Mouse (Mus musculus): ENCODE measurements at regions not wholly inside any gene's neighbourhood (a gene's known extent, or its start where the extent isn't known, plus 50 kb on each side); places are given as distances from the start of the nearest gene placed in this dataset.

DNA sequence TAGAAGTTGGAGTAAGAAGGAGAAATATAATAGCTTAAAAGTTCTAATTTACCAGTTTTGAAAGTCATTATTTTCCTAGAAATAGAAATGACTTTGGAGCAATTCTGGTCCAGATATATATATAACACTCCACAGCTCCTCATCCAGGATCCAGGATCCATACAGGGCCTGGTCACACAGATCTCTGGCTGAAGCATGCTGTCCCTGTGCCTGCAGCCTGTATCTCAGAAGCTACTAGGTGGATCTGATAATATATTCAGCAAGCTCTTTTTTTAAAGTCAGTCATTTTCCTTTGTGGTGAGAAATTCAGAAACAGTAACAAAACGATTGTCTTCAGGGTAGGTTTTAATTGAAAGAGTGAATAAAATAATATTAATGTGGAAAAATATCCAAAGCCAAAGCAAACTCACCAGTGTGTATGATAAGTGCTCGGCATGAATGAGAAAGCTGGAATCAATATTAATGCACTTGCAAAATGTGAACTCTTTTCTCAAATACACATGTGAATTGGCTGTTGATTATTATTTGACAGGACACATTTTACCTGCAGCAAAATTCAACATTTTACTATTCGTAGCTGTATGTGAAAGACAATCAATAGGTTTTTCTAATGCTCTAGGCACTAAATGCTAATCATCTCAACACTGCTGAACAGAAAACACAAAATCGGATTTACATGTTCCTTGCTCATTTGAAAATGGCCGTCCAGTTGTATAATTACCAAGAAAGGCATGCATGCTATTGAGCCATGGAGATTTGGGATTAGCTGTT, 288.1 kb upstream of the Cxadr start:
- Histone ChIP-seq H3K9me3 (no peaks in the 10 kb centered on the region), H3K27me3 (no peaks in the 10 kb centered on the region), H3K4me1 (replicated peaks) (no peaks in the 10 kb centered on the region), H3K36me3 (no peaks in the 10 kb centered on the region), H3K9ac (replicated peaks) (no peak overlapping the region), H3K4me2 (no peak overlapping the region), H3K4me3 (replicated peaks) (no peak overlapping the region), H3K27ac (no peak overlapping the region)
- 91% methylated on average over 5 of the region's 5 CpGs for WGBS
- ATAC-seq (ENCODE audit: insufficient number of reproducible peaks, insufficient read depth, low FRiP score, low TSS enrichment, low read depth): no peak

DNA sequence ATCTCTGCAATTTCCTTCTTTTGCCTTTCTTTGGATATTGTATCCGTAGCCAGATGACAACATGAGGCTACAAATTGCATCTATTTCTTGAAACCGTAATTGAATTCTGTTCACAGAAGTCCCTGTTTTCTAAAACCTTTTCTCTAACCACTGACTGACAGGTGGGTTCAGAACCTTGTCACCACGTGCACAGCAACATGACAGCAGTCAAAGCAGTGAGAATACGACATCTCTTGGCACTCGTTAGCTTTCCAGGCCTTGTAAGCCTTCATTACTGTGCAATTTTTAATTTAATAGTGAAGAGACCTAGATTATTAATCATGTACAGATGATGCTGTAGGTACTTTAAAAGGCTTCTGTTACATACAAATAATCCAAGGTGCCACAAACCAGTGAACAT, 297.3 kb upstream of the Cxadr start:
- no peak for ATAC-seq (ENCODE audit: insufficient number of reproducible peaks, insufficient read depth, low FRiP score, low TSS enrichment, low read depth)
- no peak overlapping the region for H3K4me2 ChIP-seq
- no peaks in the 10 kb centered on the region for H3K4me1 ChIP-seq (replicated peaks)
- H3K27me3 ChIP-seq: no peaks in the 10 kb centered on the region
- H3K4me3 ChIP-seq (replicated peaks): no peak overlapping the region
- no peak overlapping the region for H3K27ac ChIP-seq
- WGBS: 73% methylated on average over 5 of the region's 5 CpGs
- H3K36me3 ChIP-seq: no peaks in the 10 kb centered on the region
- no peaks in the 10 kb centered on the region for H3K9me3 ChIP-seq
- H3K9ac ChIP-seq (replicated peaks): no peak overlapping the region

DNA sequence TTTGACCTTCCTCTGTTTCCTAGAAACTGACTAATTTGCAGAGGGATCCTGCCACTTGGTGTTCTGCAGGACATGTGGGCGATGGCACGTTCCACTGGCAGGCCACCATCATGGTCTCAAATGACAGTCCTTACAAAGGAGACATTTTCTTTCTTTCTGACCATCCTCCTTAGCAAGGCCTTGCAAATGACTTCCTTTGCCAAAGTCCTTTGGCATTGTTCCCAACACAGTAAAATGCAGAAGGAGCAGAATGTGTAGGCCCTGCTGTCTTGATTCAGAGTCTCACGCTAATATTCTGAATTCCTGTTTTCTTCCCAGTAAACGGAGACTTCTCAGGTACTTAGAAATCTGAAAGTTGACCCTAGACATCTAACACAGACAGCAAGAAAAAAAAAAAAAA, 308.3 kb upstream of the Cxadr start:
- H3K4me1 ChIP-seq (replicated peaks): no peaks in the 10 kb centered on the region
- H3K27ac ChIP-seq: no peak overlapping the region
- H3K4me2 ChIP-seq: no peak overlapping the region
- 71% methylated on average over 4 of the region's 4 CpGs for WGBS
- no peak overlapping the region for H3K9ac ChIP-seq (replicated peaks)
- H3K9me3 ChIP-seq: peaks cover 5% of the 10 kb centered on the region; the same call in 1 of the 2 replicates
- H3K27me3 ChIP-seq: no peaks in the 10 kb centered on the region
- no peak for ATAC-seq (ENCODE audit: insufficient number of reproducible peaks, insufficient read depth, low FRiP score, low TSS enrichment, low read depth)
- no peak overlapping the region for H3K4me3 ChIP-seq (replicated peaks)
- H3K36me3 ChIP-seq: no peaks in the 10 kb centered on the region

DNA sequence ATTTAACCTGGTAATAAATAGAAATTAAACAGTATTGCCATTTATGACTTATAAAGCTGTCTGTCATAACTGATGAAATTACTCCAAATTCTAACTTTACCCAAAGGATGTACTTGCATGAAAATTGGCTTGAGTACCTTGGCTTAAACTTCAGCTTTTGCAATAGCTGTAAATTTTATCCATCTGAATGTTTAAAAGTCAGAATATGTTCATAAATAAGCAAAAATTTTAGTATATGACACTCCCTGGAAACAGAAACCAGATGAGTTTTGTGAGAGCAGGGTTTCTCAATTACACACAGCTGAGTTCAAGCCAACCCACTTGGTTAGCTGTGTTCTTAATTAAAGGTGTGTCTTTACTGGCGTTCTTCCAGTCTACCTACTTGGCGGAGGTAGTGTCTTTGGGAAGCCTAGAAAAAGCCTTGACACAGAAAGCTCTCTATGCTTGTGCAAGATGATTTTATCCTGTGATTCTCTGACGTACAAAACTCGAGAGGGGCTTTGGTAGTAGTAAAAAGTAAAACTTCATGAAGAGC, 311.4 kb upstream of the Cxadr start:
- Histone ChIP-seq H3K27me3 (no peaks in the 10 kb centered on the region), H3K9ac (replicated peaks) (no peak overlapping the region), H3K4me2 (no peak overlapping the region), H3K4me1 (replicated peaks) (no peaks in the 10 kb centered on the region), H3K4me3 (replicated peaks) (no peak overlapping the region), H3K27ac (no peak overlapping the region), H3K36me3 (no peaks in the 10 kb centered on the region), H3K9me3 (peaks cover 5% of the 10 kb centered on the region; the same call in 1 of the 2 replicates)
- no peak for ATAC-seq (ENCODE audit: insufficient number of reproducible peaks, insufficient read depth, low FRiP score, low TSS enrichment, low read depth)
- WGBS: 80% methylated on average over 4 of the region's 4 CpGs

DNA sequence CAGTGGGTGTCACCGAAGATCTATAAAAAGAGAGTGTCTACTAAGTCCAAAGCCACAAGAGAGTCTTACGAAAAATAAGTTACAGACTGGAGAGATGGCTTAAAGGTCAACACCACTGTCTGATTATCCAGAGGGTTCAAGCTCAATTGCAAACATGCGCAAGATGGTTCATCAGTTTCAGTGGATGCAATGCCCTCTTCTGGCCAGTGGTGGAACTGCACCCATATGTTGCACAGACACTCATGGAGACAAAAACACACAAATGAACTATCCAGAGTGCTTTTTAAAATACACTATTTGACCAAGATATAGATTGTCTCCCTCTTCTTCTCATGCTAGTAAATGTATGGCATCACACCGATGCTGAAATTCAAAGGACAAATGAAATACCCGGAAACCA, 312.1 kb upstream of the Cxadr start:
- Histone ChIP-seq H3K36me3 (no peaks in the 10 kb centered on the region), H3K27me3 (no peaks in the 10 kb centered on the region), H3K9me3 (peaks cover 5% of the 10 kb centered on the region; the same call in 1 of the 2 replicates), H3K4me1 (replicated peaks) (no peaks in the 10 kb centered on the region), H3K4me3 (replicated peaks) (no peak overlapping the region), H3K4me2 (no peak overlapping the region), H3K27ac (no peak overlapping the region), H3K9ac (replicated peaks) (no peak overlapping the region)
- 96% methylated on average over 5 of the region's 5 CpGs for WGBS
- ATAC-seq (ENCODE audit: insufficient number of reproducible peaks, insufficient read depth, low FRiP score, low TSS enrichment, low read depth): no peak

DNA sequence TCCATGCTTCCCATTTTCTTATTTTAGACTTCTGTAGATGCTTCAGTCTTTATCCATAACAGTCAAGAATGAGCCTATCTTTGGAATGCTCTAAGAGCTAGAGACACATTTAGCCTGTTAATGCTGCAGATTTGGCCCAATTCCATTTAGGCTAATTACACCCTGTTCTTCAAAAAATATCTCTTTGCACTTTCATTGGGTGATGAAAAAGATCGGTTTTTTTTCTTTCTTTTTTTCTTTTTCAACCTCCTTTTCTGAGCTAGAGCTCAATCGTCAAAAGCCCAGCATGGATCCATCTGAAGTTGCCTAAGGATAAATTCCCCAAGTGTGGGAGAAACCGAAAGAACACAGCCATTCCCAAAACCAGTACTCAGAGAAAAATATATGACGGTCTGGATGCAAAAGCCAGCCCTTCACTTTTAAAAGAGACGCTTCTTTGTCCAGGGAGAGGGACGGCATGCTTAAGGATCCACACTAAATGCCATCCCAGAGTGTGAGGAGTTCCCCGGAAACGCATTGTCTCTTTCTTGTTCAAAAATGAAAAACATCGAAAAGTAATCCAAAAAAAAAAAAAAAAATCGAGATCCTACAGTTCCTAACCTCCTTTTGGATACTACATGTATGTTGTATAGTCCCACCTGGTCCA, 314.3 kb upstream of the Cxadr start:
- no peak overlapping the region for H3K9ac ChIP-seq (replicated peaks)
- H3K4me3 ChIP-seq (replicated peaks): no peak overlapping the region
- H3K27me3 ChIP-seq: no peaks in the 10 kb centered on the region
- H3K36me3 ChIP-seq: no peaks in the 10 kb centered on the region
- 82% methylated on average over 10 of the region's 10 CpGs for WGBS
- H3K27ac ChIP-seq: no peak overlapping the region
- H3K4me2 ChIP-seq: no peak overlapping the region
- no peak for ATAC-seq (ENCODE audit: insufficient number of reproducible peaks, insufficient read depth, low FRiP score, low TSS enrichment, low read depth)
- H3K9me3 ChIP-seq: peaks cover 5% of the 10 kb centered on the region; the same call in 1 of the 2 replicates
- H3K4me1 ChIP-seq (replicated peaks): no peaks in the 10 kb centered on the region

DNA sequence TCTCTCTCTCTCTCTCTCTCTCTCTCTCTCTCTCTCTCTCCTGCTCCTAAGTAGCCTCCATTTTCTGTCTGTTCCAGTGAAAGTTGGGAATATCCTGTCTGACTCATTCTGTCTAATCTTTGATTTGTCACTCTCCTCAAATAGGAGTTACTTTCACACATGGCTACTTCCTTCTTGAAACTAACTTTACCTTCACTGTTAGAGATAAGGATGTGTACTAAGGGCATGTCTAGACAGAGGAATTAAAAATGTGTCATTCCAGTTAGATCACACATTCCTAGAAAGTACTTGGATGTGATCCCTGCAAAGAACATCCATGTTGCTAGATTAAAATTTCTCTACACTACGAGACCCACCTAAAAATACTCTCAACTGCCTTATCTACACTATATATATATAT, 346.9 kb upstream of the Gm11146 start:
- Histone ChIP-seq H3K4me3 (replicated peaks) (no peak overlapping the region), H3K27me3 (no peaks in the 10 kb centered on the region), H3K4me1 (replicated peaks) (no peaks in the 10 kb centered on the region), H3K9me3 (no peaks in the 10 kb centered on the region), H3K27ac (no peak overlapping the region), H3K9ac (replicated peaks) (no peak overlapping the region), H3K36me3 (no peaks in the 10 kb centered on the region), H3K4me2 (no peak overlapping the region)
- ATAC-seq (ENCODE audit: insufficient number of reproducible peaks, insufficient read depth, low FRiP score, low TSS enrichment, low read depth): no peak
- WGBS: 88% methylated on average over 1 of the region's 1 CpGs

DNA sequence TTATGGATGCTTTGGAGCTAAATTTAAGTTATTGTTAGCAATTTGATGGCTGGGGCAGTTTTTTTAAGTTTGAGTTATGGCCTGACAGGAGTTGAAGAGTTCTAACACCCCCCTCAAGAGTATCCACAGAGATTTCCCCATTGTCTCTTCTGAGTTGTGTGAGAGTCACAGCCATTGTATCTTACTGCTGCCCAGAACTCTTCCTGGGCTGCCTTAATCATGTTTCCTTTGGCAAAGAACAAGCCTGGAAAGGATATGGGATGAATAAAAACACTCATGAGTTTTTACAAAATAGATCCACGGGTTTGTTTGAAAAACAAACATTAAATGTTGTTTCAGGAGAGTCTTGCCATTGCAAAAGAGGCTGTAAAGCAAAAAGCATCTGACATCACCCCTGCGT, 343.5 kb upstream of the Gm11146 start:
- Histone ChIP-seq H3K27me3 (no peaks in the 10 kb centered on the region), H3K4me2 (no peak overlapping the region), H3K9me3 (no peaks in the 10 kb centered on the region), H3K9ac (replicated peaks) (no peak overlapping the region), H3K27ac (no peak overlapping the region), H3K4me1 (replicated peaks) (no peaks in the 10 kb centered on the region), H3K36me3 (no peaks in the 10 kb centered on the region), H3K4me3 (replicated peaks) (no peak overlapping the region)
- no peak for ATAC-seq (ENCODE audit: insufficient number of reproducible peaks, insufficient read depth, low FRiP score, low TSS enrichment, low read depth)
- WGBS: 65% methylated on average over 2 of the region's 2 CpGs

DNA sequence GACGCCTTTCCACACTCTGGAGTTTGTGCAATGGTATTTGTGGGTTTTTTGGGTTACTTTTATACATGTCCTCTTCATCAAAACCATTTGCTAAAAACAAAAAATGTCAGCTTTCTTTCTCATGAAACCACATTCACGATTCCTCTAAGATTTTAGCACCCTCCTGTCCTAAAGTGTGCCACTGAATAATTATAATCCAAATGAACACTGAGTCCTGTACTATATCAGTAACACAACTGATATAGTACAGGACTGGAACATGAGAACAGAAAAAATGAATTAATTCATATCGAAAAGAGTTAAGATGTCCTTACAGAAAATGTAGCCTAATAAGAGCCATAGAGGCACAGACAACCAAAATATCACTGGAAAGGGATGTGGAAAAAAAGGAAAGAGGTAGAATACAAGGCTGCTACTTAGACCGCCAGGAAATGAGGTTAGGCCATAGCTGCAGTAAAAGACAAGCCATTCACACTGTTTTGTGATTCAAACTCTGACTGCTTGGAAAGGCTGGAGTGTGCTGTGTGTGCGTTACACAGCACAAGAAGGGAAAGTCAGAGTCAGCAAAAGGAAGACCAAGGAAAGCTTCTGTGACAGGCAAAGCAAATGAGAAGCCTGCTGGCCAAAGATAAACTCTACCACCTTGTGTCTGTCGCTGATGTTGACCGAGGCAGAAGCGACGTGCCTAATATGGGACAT, 329.3 kb upstream of the Gm11146 start:
- WGBS: 77% methylated on average over 9 of the region's 9 CpGs
- no peak for ATAC-seq (ENCODE audit: insufficient number of reproducible peaks, insufficient read depth, low FRiP score, low TSS enrichment, low read depth)
- H3K27me3 ChIP-seq: no peaks in the 10 kb centered on the region
- H3K4me3 ChIP-seq (replicated peaks): no peak overlapping the region
- no peak overlapping the region for H3K27ac ChIP-seq
- no peaks in the 10 kb centered on the region for H3K4me1 ChIP-seq (replicated peaks)
- no peak overlapping the region for H3K4me2 ChIP-seq
- H3K36me3 ChIP-seq: no peaks in the 10 kb centered on the region
- no peak overlapping the region for H3K9ac ChIP-seq (replicated peaks)
- H3K9me3 ChIP-seq: no peaks in the 10 kb centered on the region

DNA sequence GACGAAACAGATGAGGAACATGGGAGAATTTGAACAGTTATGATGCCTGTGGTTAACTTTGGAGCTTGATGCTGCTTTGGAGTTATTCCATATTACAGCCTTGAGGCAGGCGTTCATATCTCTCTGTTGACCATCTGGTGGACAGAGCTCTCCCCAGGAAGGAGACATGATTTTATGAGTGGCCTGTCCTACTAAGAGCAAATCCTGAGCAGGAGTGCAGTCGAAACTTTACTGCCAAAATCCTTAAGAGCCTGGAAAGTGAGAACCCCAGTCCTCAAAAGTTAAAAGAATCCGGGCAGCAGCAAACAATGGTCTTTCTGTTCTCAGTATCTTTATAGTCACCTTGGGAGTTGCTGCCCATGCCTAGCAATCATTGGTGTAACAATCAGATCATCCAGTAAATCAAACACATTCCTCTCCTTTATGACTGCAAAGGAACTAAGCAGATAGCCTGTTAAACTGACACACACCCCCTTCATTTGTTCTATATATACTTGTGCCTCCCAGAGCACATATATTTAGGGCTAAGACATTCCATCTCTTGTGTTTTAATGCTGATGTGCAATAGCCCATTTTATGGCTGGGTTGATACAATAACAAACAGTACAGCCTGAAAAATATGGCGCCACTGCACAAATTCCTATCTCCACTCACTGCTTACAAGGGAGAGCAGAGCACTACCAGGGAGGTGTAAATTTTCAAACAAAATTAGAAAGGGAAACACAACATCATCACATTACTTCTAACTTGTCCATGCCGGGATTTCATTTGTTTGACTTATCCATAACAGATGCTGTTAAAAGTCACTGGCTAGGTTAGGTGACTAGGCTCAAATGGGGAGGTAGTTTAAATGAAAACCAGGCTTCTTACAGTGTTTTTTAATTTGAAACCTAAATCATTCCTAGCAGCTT, 312.5 kb upstream of the Gm11146 start:
- Histone ChIP-seq H3K9ac (replicated peaks) (no peak overlapping the region), H3K4me2 (no peak overlapping the region; the same call in 1 of the 2 replicates), H3K27ac (peak overlapping the region; percentile 59), H3K9me3 (no peaks in the 10 kb centered on the region), H3K27me3 (no peaks in the 10 kb centered on the region), H3K36me3 (no peaks in the 10 kb centered on the region), H3K4me1 (replicated peaks) (peaks cover 10% of the 10 kb centered on the region; the same call in 1 of the 2 replicates), H3K4me3 (replicated peaks) (no peak overlapping the region)
- WGBS: 24% methylated on average over 6 of the region's 6 CpGs
- ATAC-seq (ENCODE audit: insufficient number of reproducible peaks, insufficient read depth, low FRiP score, low TSS enrichment, low read depth): peak; percentile 89
